Mouse (Mus musculus): ENCODE measurements around the gene Mybph. TPM values are rescaled to one million over a fixed set of nuclear protein-coding genes. Genes with fewer than 3 reads are reported as not detected.

Mybph gene
- total RNA-seq, 2 experiments from 2014 or later: not detected

DNA sequence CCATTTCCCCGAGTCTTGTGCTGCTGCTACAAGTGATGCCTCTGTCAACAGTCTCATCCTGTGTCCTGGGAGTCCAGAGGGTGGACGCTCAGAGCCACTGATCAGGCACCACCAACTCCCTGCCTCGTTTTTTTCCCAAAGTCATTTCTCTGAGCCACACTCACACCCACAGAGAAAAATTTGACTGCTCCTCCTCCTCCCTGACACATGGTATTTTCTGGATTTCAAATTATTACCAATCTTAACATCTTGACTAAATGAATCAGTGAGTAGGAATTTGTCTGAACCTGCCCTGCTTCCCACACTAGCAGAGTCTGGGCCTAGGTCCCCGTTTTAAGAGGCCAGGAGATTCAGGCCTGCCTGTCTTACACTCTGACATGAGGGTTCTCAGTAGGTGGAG lies 1.2 kb upstream of the Mybph start:
- DNase-seq (ENCODE audit: low spot score in 2 of 2): no peak
- H3K4me3 ChIP-seq: no peak overlapping the region
- TF ChIP-seq CTCF (conservative IDR thresholded peaks at IDR 0.05): no peak
- peak overlapping the region; percentile 91 for H3K27ac ChIP-seq

GRCm38 (mm10) chr1:134193674-134194197 lies 488 bp downstream of the Mybph start:
- Histone ChIP-seq H3K4me3 (no peak overlapping the region), H3K27ac (peak overlapping the region; percentile 91)
- no peak for TF ChIP-seq CTCF (conservative IDR thresholded peaks at IDR 0.05)
- DNase-seq (ENCODE audit: low spot score in 2 of 2): no peak

DNA sequence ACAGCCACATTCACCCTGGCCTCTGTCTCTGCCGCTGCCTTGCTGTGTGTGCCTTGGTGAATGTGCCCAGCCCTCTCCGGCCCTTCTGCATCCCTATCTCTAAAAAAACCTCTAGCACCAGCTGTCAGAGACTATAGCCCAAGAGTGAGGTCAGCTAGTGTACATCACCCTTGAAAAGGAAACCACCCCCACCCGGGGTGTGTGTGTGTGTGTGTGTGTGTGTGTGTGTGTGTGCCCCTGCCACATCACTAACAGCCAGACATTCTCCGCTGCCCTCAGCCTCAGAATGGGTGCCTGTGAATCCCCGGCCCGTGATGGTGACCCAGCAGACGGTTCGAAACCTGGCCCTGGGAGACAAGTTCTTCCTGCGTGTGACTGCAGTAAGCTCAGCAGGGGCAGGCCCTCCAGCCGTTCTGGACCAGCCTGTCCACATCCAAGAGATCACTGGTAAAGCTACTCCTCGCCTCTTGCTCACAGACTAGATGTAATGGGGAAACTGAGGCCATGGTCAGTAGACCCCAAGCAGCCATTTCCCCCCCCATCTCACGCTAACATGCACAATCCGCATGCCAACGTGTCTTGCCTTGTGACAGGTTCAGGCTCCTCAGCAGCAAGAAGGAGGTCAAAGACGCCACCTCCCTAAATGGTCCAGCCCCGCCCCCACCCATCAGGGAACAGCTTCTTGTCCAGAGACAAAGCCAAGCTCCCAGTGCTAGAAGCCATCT lies 1.2 kb downstream of the Mybph start:
- Histone ChIP-seq H3K4me3 (no peak overlapping the region), H3K27ac (peak overlapping the region; percentile 91)
- DNase-seq (ENCODE audit: low spot score in 2 of 2): no peak
- no peak for TF ChIP-seq CTCF (conservative IDR thresholded peaks at IDR 0.05)

GRCm38 (mm10) chr1:134195117-134195516 lies 1.9 kb downstream of the Mybph start:
- peak; percentile 38 for TF ChIP-seq CTCF (conservative IDR thresholded peaks at IDR 0.05)
- Histone ChIP-seq H3K4me3 (no peak overlapping the region), H3K27ac (peak overlapping the region; percentile 91)
- DNase-seq (ENCODE audit: low spot score in 2 of 2): no peak

GRCm38 (mm10) chr1:134195571-134195970 lies 2.3 kb downstream of the Mybph start:
- DNase-seq (ENCODE audit: low spot score in 2 of 2): peak; percentile 54 to 58
- Histone ChIP-seq H3K27ac (peak overlapping the region; percentile 91), H3K4me3 (no peak overlapping the region)
- no peak for TF ChIP-seq CTCF (conservative IDR thresholded peaks at IDR 0.05)

GRCm38 (mm10) chr1:134195979-134196378 lies 2.7 kb downstream of the Mybph start:
- no peak for DNase-seq (ENCODE audit: low spot score in 2 of 2)
- no peak for TF ChIP-seq CTCF (conservative IDR thresholded peaks at IDR 0.05)
- Histone ChIP-seq H3K27ac (peak overlapping the region; percentile 91), H3K4me3 (no peak overlapping the region)

- TF ChIP-seq CTCF (conservative IDR thresholded peaks at IDR 0.05): peak; percentile 95
- Histone ChIP-seq H3K4me3 (no peak overlapping the region), H3K27ac (peak overlapping the region; percentile 91)
- peak; percentile 82 to 83 for DNase-seq (ENCODE audit: low spot score in 2 of 2)
These were observed 3.1 kb downstream of the Mybph start for GRCm38 (mm10) chr1:134196386-134196785.

- Histone ChIP-seq H3K27ac (peak overlapping the region; percentile 91), H3K4me3 (no peak overlapping the region)
- DNase-seq (ENCODE audit: low spot score in 2 of 2): no peak
- peak; percentile 34; the same call in 1 of the 2 replicates for TF ChIP-seq CTCF (conservative IDR thresholded peaks at IDR 0.05)
These were observed 4.2 kb downstream of the Mybph start for GRCm38 (mm10) chr1:134197325-134197982.

- Histone ChIP-seq H3K4me3 (no peak overlapping the region), H3K27ac (peak overlapping the region; percentile 91)
- TF ChIP-seq CTCF (conservative IDR thresholded peaks at IDR 0.05): no peak
- no peak for DNase-seq (ENCODE audit: low spot score in 2 of 2)
These were observed 5.1 kb downstream of the Mybph start for GRCm38 (mm10) chr1:134198197-134198995.

DNA sequence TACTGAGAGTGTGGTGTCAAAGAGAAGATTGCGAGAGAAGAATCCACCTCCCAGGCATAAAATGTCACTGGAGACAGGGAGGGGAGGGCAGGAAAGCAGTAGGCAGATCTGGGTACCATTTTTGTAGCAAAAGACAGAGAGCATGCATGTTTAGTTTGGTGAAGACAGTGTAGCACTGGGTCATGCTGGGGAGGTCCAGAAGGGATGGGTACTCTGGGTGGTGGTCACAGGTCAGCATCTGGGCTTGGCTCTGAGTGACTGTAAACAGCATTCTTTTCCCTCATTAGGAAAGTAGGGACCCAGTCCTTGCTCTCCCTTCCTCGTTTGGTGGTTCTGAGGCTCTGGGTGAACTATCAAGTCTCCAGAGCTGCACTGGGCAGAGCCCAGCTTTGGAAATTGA lies 7.2 kb downstream of the Mybph start:
- TF ChIP-seq CTCF (conservative IDR thresholded peaks at IDR 0.05): no peak
- no peak for DNase-seq (ENCODE audit: low spot score in 2 of 2)
- H3K27ac ChIP-seq: peak overlapping the region; percentile 93
- no peak overlapping the region for H3K4me3 ChIP-seq

DNA sequence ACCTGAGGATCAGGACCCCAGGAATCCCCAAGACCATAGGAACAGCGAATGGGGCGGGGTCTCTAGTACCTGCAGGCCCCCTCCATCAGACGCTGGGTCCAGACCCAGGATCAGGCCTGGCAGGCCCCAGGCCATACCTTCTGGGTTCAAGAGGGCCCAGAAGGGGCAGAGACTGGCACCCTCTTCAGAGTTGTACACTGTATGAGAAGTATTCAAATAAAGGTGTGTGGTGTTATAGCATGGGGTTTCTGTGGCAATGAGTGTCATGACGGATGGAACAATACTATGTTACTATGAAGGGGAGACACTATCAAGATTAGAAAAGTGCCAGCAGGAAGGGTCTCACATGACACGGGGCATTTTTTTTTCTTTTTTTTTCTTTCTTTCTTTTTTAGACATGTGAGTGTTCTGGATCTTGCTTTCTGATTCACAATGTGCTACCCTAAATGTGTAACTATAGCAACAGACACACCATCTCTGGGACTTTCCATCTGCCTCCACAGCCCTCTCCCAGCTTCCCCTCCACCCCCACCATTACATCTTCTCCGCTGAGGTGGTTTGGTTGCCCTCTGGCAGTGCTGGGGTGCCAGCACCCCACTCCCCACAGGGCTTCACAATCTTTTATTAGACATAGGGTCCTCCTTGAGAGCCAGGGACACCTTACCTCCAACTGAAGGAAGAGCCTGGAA lies 7.9 kb downstream of the Mybph start:
- Histone ChIP-seq H3K4me3 (no peak overlapping the region), H3K27ac (peak overlapping the region; percentile 93)
- peak; percentile 58 to 76 for DNase-seq (ENCODE audit: low spot score in 2 of 2)

DNA sequence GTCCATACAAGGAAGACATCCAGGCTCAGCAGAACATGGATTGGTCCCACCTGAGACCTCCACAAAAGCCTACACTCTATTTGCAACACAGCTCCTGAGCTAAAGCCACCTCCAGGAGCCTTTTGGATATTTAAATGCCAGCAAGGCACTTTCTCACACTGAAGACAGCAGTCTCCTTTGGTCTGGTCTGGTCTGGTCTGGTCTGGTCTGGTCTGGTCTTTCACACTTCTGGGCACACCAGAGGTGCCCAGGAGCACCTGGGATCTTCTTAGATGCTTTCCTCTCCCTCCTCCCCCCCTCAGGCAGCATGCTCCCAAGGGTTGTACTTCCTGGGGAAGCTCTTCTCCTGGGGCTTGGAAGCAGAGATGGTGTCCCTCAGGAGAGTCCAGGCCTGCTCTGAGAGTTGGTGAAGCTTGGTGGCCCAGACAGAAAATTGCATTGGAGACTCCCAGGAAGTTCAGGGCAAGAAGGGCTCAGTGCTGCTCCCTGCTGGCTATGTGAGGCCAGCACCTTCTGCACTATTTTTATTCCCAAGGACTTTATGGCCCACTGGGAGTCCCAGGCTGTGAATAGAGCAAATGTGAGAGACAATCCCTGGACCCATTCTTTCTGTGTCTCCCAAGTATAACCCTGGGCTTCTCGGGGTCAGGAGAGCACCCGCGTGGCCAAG lies 8.6 kb downstream of the Mybph start:
- Histone ChIP-seq H3K4me3 (no peak overlapping the region), H3K27ac (peak overlapping the region; percentile 93)
- DNase-seq (ENCODE audit: low spot score in 2 of 2): peak in 1 of 2 experiments; percentile 59
- peak; percentile 88 for TF ChIP-seq CTCF (conservative IDR thresholded peaks at IDR 0.05)

More for the DNA sequence above, 7.9 kb downstream of the Mybph start:
- no peak for TF ChIP-seq CTCF (conservative IDR thresholded peaks at IDR 0.05)
